Mouse (Mus musculus) E14TG2a.4 (cell line): ENCODE data around the gene Tmprss13.

Source experiments
- CTCF ChIP-seq: conservative IDR thresholded peaks from 2 replicates; pipeline ENCODE4 v1.5.1; 2014; ENCODE audit warnings: low read length
- NANOG ChIP-seq: IDR thresholded peaks from 2 replicates; pipeline ENCODE4 v1.6.1; 2014; ENCODE audit warnings: borderline replicate concordance, low read length, mixed read lengths

DNA sequence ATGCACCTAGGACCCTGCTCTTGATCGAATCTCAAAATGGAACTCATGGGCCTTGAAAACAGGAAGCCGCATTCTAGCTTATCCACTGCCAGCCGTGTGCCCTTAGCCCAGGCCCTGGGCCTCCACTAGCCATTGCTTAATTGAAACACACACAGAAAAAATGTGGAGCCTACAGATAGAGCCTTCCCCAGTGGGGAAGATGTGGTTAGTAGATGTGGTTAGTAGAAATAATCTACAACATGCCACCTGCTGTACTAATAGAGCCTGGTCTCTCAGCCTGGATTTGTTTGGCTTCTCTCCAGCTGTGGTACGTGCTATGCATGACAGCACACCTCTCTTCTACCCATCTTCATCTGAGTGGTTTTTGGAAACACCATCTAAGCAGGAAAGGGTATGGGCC lies 44.7 kb upstream of the Tmprss13 start:
- TF ChIP-seq CTCF, result no peak
- TF ChIP-seq NANOG, result no peak
